Mouse (Mus musculus) forebrain, embryonic 11.5 days (tissue): ENCODE measurements at regions not wholly inside any gene's neighbourhood (a gene's known extent, or its start where the extent isn't known, plus 50 kb on each side); places are given as distances from the start of the nearest gene placed in this dataset.

ENCODE experiments used
- ATAC-seq: fragments of 200-750 bp; cut with Nextera tagmentation; replicated peaks from 2 replicates; pipeline ENCODE4 v1.8.0; 2017; ENCODE audit warnings: moderate TSS enrichment; ENCODE audit not compliant: low FRiP score
- DNase-seq: peaks from one replicate; pipeline ENCODE4 v3.0.0-alpha.2; 2017; ENCODE audit warnings: low spot score
- H3K27ac ChIP-seq: fragments of 300-500 bp; sonication (generic); 2 replicates; pipeline ENCODE4 v1.5.1; 2014; ENCODE audit warnings: low read depth, low read length
- H3K27me3 ChIP-seq: fragments of 300-500 bp; sonication (generic); 2 replicates; pipeline ENCODE4 v1.6.1; 2014; ENCODE audit warnings: mild to moderate bottlenecking, low read length, mixed read lengths; ENCODE audit not compliant: control insufficient read depth, insufficient read depth
- H3K36me3 ChIP-seq: fragments of 300-500 bp; sonication (generic); 2 replicates; pipeline ENCODE4 v1.6.1; 2014; ENCODE audit warnings: mild to moderate bottlenecking, low read length, moderate library complexity, mixed read lengths; ENCODE audit not compliant: control insufficient read depth, insufficient read depth
- H3K4me1 ChIP-seq: fragments of 300-500 bp; sonication (generic); replicated peaks from 2 replicates; pipeline ENCODE4 v1.6.1; 2014; ENCODE audit warnings: low read length, mixed read lengths; ENCODE audit not compliant: control insufficient read depth, insufficient read depth
- H3K4me2 ChIP-seq: fragments of 300-500 bp; sonication (generic); 2 replicates; pipeline ENCODE4 v1.6.1; 2014; ENCODE audit warnings: low read depth, mild to moderate bottlenecking, low read length, moderate library complexity, mixed read lengths; ENCODE audit not compliant: severe bottlenecking
- H3K4me3 ChIP-seq: fragments of 300-500 bp; sonication (generic); 2 replicates; pipeline ENCODE4 v1.5.1; 2014; ENCODE audit warnings: low read depth, low read length
- H3K9ac ChIP-seq: fragments of 300-500 bp; sonication (generic); 2 replicates; pipeline ENCODE4 v1.6.1; 2014; ENCODE audit warnings: low read length
- H3K9me3 ChIP-seq: fragments of 300-500 bp; sonication (generic); 2 replicates; pipeline ENCODE4 v1.6.1; 2016; ENCODE audit warnings: low read length, mixed read lengths; ENCODE audit not compliant: control insufficient read depth
- WGBS: fragments of 180-500 bp; shearing (Covaris S2); extraction: QIAGEN DNeasy Blood & Tissue Kit; methylation state at CpG from one replicate; pipeline ENCODE4 v1.1.7; 2014; 5-methylcytosine and 5-hydroxymethylcytosine counted together

DNA sequence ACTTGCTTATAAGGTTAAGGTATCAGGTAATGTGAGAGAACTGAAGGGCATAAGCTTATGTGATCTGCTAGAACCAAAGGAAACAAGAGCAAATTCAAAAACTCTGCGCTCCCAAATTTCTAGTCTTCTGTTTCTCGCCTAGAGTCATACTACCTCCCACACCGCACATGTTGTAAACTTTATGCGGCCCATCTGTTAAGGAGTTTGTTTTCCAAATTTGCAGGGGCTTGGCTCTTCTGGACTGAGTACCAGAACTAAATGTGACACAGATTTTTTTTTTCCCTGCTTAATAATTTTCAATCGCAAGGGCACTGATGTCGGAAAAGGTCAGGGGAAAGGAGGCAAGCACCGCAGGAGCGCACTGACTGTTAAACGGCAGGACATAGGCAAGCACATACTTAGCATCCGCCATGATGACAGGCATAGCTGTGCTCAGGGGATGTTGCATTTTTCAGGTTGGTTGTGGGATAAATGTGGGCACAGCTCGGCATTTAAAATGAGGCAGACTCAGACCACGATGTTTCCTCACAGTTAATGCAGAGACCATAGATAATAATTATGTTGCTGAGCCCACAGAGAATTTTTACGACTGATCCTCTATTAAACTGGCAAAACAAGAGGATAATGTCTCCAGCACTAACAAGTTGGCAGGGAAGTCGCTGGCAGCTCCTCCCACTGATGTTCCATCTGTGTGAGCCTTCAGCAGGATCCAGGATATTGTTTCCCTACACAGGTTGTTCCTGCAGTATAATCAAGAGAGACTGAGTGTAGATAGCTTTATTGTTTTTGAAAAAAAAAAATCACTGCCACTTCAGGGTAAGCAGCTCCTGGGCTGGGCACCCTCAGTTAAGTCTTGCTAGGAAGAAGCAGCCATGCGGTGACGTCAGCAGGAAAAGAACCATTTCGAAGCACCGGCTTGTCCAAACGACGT is 428.2 kb upstream of the Atp2b1 start:
- WGBS = 85% methylated on average over 20 of the region's 20 CpGs
- Histone ChIP-seq H3K4me2 (no peak overlapping the region), H3K4me3 (no peak overlapping the region), H3K9me3 (no peaks in the 10 kb centered on the region), H3K4me1 (no peaks in the 10 kb centered on the region), H3K27me3 (no peaks in the 10 kb centered on the region), H3K36me3 (no peaks in the 10 kb centered on the region), H3K9ac (no peak overlapping the region), H3K27ac (no peak overlapping the region)
- no peak for DNase-seq
- ATAC-seq = no peak

DNA sequence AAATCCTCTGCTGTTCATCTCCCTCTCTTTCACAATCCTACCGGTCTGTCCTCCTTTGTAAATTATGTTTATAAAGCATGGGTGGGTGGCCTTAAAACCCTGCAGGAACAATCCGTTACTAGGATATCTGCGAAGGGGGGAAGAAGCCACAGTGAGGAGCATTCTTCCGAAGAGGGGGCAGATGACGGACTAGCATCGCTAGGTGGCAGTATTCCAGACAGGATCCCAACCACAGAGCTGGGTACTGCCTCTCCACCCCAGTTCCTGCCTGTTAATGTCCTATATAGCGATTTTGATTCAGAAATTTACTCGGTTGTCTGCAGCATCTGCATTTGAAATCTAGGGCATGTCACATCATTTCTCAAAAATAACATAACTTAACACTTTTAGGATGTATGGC is 419.9 kb upstream of the Atp2b1 start:
- ATAC-seq (peak; percentile 91), DNase-seq (peak; percentile 76)
- Histone ChIP-seq H3K9me3 (no peaks in the 10 kb centered on the region), H3K36me3 (no peaks in the 10 kb centered on the region), H3K4me3 (no peak overlapping the region), H3K4me2 (no peak overlapping the region), H3K4me1 (no peaks in the 10 kb centered on the region), H3K27ac (no peak overlapping the region), H3K27me3 (no peaks in the 10 kb centered on the region), H3K9ac (no peak overlapping the region)
- 13% methylated on average over 8 of the region's 8 CpGs for WGBS

DNA sequence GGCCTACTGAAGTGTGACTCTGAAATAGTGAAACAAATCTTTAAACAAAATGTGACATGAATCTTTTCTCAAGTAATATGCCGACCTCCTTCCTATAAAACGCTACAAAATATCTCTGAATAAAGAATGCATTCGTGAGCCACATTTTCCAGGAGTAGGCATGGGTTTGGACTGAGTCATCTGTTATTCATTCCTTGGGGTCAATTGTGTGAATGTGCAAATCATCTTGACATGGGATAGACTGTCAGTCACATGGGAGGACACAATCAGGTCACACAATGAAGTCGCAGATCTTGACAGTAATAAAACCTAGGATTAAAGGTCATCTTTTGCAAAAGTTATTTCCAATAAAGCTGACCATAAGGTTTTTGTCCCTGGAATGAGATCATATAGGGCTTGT is 418.0 kb upstream of the Atp2b1 start:
- H3K27ac ChIP-seq = no peak overlapping the region
- ATAC-seq (no peak), DNase-seq (no peak)
- no peak overlapping the region for H3K9ac ChIP-seq
- 86% methylated on average over 4 of the region's 4 CpGs for WGBS
- H3K4me3 ChIP-seq = no peak overlapping the region
- no peak overlapping the region for H3K4me2 ChIP-seq
- no peaks in the 10 kb centered on the region for H3K9me3 ChIP-seq
- no peaks in the 10 kb centered on the region for H3K36me3 ChIP-seq
- no peaks in the 10 kb centered on the region for H3K27me3 ChIP-seq
- no peaks in the 10 kb centered on the region for H3K4me1 ChIP-seq

DNA sequence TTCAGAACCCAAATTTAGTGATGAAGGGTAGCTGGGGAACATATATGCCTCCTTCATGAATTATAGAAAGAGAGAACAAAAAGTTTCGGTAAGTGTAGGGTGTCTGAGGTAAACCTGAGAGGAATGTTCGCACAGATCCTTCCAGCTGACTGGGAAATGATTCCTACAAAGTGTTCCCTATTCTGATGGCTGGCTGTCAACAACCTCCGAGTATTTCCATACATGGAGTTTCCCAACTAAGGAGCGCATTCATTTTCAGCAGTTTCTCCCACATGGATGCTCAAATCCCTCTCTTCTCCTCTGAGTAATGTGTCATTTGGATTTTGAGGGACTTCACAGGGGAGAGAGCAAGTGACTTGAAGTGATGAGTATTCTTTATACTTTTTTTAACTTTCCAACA is 413.9 kb upstream of the Atp2b1 start:
- H3K36me3 ChIP-seq = no peaks in the 10 kb centered on the region
- no peak for ATAC-seq
- WGBS = 91% methylated on average over 4 of the region's 4 CpGs

DNA sequence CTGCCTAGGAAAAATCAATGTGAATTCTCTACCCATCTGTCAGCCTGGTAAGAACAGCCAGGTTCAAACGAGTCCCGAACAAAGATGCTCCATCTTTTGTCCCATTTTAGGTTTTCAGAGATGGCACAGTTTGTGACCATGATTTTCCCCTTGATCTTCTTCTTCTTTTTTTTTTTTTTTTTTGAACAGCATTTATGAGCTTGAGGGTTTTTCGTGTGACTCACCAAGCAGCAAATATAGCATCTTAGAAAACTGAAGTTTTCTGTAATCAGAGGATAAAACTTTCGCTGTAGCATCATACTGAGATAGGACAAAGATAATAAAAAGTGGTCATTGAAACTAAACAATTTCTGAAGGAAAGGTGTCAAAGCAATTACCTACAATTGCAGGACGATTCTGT is 412.6 kb upstream of the Atp2b1 start:
- Histone ChIP-seq H3K27me3 (no peaks in the 10 kb centered on the region), H3K9ac (no peak overlapping the region), H3K9me3 (no peaks in the 10 kb centered on the region), H3K36me3 (no peaks in the 10 kb centered on the region), H3K4me2 (no peak overlapping the region), H3K27ac (no peak overlapping the region), H3K4me3 (no peak overlapping the region), H3K4me1 (no peaks in the 10 kb centered on the region)
- 88% methylated on average over 5 of the region's 5 CpGs for WGBS
- ATAC-seq = no peak
- DNase-seq = no peak

More for the DNA sequence above, 413.9 kb upstream of the Atp2b1 start:
- DNase-seq = no peak
- Histone ChIP-seq H3K27ac (no peak overlapping the region), H3K4me1 (no peaks in the 10 kb centered on the region), H3K9ac (no peak overlapping the region), H3K4me2 (no peak overlapping the region), H3K4me3 (no peak overlapping the region), H3K9me3 (no peaks in the 10 kb centered on the region), H3K27me3 (no peaks in the 10 kb centered on the region)

DNA sequence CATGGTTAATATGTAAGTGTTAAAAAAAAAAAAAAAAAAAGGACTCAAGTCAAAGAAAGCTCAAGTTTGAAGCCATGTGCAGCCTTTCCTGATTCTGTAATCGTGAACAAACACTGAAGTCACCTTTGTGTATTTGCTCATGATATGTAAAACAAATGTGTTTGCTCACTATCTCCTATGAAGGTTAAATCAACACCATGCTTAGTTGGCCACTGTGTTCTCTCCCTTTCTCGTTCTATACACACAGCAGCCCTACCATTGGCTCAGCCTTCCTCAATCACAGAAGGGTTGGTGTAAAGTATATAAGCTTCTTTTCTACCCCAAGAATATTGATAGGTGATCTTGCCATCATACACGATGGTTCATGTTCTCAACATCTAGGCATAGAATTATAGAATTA is 409.7 kb upstream of the Atp2b1 start:
- Histone ChIP-seq H3K4me3 (no peak overlapping the region), H3K9me3 (no peaks in the 10 kb centered on the region), H3K27ac (no peak overlapping the region), H3K9ac (no peak overlapping the region), H3K4me1 (no peaks in the 10 kb centered on the region), H3K4me2 (no peak overlapping the region), H3K27me3 (no peaks in the 10 kb centered on the region), H3K36me3 (no peaks in the 10 kb centered on the region)
- DNase-seq (no peak), ATAC-seq (no peak)
- WGBS = 84% methylated on average over 3 of the region's 3 CpGs

DNA sequence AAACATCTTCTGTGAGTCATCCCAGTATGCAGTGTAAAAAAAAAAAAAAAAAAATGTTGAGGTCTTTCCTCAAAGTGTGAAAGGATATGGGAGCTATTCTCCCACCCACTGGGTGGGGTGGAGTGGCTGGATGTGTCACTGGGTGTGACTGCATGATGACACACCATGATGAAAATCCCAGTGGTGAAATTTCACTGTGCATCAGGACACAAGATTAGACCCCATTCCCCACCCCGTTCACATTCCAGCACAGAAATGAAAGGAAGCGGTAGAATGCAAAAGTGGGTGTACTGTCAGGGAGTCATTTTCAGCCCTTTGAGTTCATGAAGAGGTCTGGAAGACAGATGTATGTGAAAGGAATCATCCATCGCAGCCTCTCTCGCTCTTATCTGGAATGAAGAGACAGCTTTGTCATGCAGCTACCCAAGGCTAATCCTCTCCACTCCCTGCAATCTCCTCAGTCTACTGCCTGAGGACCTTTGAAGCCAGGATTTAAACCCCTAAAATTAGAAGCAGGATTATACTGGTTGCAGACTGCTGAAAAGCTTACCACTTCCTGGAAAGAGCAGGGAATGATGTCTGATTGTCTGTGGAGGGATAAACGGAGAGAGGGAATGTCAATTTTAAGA is 405.6 kb upstream of the Atp2b1 start:
- Histone ChIP-seq H3K9ac (no peak overlapping the region), H3K27ac (no peak overlapping the region), H3K36me3 (no peaks in the 10 kb centered on the region), H3K4me1 (no peaks in the 10 kb centered on the region), H3K9me3 (no peaks in the 10 kb centered on the region), H3K27me3 (no peaks in the 10 kb centered on the region), H3K4me3 (no peak overlapping the region), H3K4me2 (no peak overlapping the region)
- 40% methylated on average over 5 of the region's 5 CpGs for WGBS
- no peak for DNase-seq
- ATAC-seq = no peak

DNA sequence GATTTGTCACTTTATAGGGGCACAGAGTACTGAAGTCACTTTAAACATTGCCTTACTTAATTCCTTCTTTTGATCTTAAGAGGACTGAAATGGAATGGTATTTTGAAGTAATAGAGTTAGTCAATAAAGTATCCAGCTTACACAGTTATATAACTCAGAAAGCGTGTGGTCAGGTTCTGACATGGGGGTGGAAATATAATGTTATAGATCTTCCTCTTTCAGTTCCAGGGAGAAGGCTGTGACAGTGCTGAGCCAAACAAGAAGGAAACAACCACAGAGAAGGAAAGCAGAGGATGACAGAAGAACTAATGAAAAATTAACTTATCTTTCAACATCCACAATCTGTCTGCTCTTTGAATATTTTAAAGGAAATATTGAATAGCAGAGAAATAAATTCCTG is 399.4 kb upstream of the Atp2b1 start:
- no peak overlapping the region for H3K9ac ChIP-seq
- H3K27me3 ChIP-seq = no peaks in the 10 kb centered on the region
- no peaks in the 10 kb centered on the region for H3K9me3 ChIP-seq
- DNase-seq (no peak), ATAC-seq (no peak)
- H3K4me1 ChIP-seq = no peaks in the 10 kb centered on the region
- no peak overlapping the region for H3K27ac ChIP-seq
- WGBS = 96% methylated on average over 1 of the region's 1 CpGs
- no peak overlapping the region for H3K4me2 ChIP-seq
- H3K4me3 ChIP-seq = no peak overlapping the region
- no peaks in the 10 kb centered on the region for H3K36me3 ChIP-seq

DNA sequence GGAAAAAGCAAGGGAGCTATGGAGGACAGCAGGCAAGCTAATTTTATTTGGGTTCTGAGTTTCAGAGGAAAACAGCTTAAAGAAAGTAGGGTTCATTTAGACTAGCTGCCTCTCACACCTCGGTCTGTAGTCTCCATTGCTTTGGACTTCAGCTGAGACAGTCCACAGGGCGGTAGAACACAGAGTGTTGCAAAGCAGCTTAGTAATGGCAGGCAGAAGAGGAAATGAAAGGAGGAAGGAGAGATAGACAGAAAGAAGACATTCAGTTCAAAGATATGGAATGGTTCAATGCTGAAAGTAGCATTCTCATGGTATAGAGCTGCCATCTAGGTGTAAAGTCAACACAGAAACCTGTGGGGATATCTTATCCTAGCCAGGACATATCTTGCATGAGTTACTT is 396.6 kb upstream of the Atp2b1 start:
- Histone ChIP-seq H3K36me3 (no peaks in the 10 kb centered on the region), H3K27ac (no peak overlapping the region), H3K4me1 (no peaks in the 10 kb centered on the region), H3K4me3 (no peak overlapping the region), H3K27me3 (no peaks in the 10 kb centered on the region), H3K9ac (no peak overlapping the region), H3K4me2 (no peak overlapping the region), H3K9me3 (no peaks in the 10 kb centered on the region)
- DNase-seq = no peak
- 86% methylated on average over 2 of the region's 2 CpGs for WGBS
- ATAC-seq = no peak
